Mouse (Mus musculus): Measurements from ENCODE around the gene Palmd. TPM values are rescaled to one million over a fixed set of nuclear protein-coding genes. Genes with fewer than 3 reads are reported as not detected.
A peak's percentile ranks its signal among the peaks of the same experiment; 100 is the strongest.

Gene Palmd
- 1.9 and 2.6 TPM in 2 replicates for polyA plus RNA-seq (2016; fragmentation: Nextera tagmentation; extraction: Ambion mirVana)

- WGBS, result 12% methylated on average over 17 of the region's 17 CpGs
These were observed at the start of gene Palmd for GRCm38 (mm10) chr3:116968540-116968997. Gene Palmd, minus strand, starts transcription at chr3:116968987.

GRCm38 (mm10) chr3:117010182-117010581, 41.4 kb upstream of the Palmd start:
- WGBS, result 79% methylated on average over 6 of the region's 6 CpGs

More at GRCm38 (mm10) chr3:116968540-116968997, at the start of gene Palmd:
- peak; percentile 56 for DNase-seq (ENCODE audit: low spot score)
- H3K27me3 ChIP-seq (ENCODE audit: insufficient read depth, poor library complexity, severe bottlenecking), result no peaks in the 10 kb centered on the region
- no peaks in the 10 kb centered on the region for H3K9me3 ChIP-seq
- peak within 1 kb of the TSS; percentile 49 for H3K4me3 ChIP-seq
- peaks cover 26% of the 10 kb centered on the region for H3K4me1 ChIP-seq (replicated peaks)
- peak within 1 kb of the TSS; percentile 77 for H3K27ac ChIP-seq
- no peaks in the 10 kb centered on the region for H3K36me3 ChIP-seq

GRCm38 (mm10) chr3:117007340-117007739, 38.6 kb upstream of the Palmd start:
- WGBS, result 88% methylated on average over 6 of the region's 6 CpGs
- DNase-seq (ENCODE audit: low spot score), result no peak

More at GRCm38 (mm10) chr3:117010182-117010581, 41.4 kb upstream of the Palmd start:
- H3K4me3 ChIP-seq, result no peak overlapping the region
- peaks cover 2% of the 10 kb centered on the region; the same call in 1 of the 2 replicates for H3K27me3 ChIP-seq (ENCODE audit: insufficient read depth, poor library complexity, severe bottlenecking)
- no peaks in the 10 kb centered on the region for H3K36me3 ChIP-seq
- H3K9me3 ChIP-seq, result no peaks in the 10 kb centered on the region
- DNase-seq (ENCODE audit: low spot score), result no peak
- no peak overlapping the region for H3K27ac ChIP-seq
- H3K4me1 ChIP-seq (replicated peaks), result no peaks in the 10 kb centered on the region

GRCm38 (mm10) chr3:117006636-117007035, 37.8 kb upstream of the Palmd start:
- no peak for DNase-seq (ENCODE audit: low spot score)
- Histone ChIP-seq H3K9me3 (no peaks in the 10 kb centered on the region), H3K27me3 (ENCODE audit: insufficient read depth, poor library complexity, severe bottlenecking) (peaks cover 17% of the 10 kb centered on the region), H3K36me3 (no peaks in the 10 kb centered on the region), H3K4me1 (replicated peaks) (peaks cover 11% of the 10 kb centered on the region), H3K4me3 (no peak overlapping the region), H3K27ac (no peak overlapping the region)
- WGBS, result 95% methylated on average over 3 of the region's 3 CpGs

More at GRCm38 (mm10) chr3:117007340-117007739, 38.6 kb upstream of the Palmd start:
- Histone ChIP-seq H3K27ac (no peak overlapping the region), H3K4me1 (replicated peaks) (peaks cover 4% of the 10 kb centered on the region), H3K27me3 (ENCODE audit: insufficient read depth, poor library complexity, severe bottlenecking) (peaks cover 17% of the 10 kb centered on the region), H3K36me3 (no peaks in the 10 kb centered on the region), H3K4me3 (no peak overlapping the region), H3K9me3 (no peaks in the 10 kb centered on the region)

- Histone ChIP-seq H3K9me3 (no peaks in the 10 kb centered on the region), H3K4me3 (no peak overlapping the region), H3K36me3 (no peaks in the 10 kb centered on the region), H3K4me1 (replicated peaks) (peaks cover 16% of the 10 kb centered on the region), H3K27ac (no peak overlapping the region), H3K27me3 (ENCODE audit: insufficient read depth, poor library complexity, severe bottlenecking) (peaks cover 17% of the 10 kb centered on the region)
- no peak for DNase-seq (ENCODE audit: low spot score)
- 81% methylated on average over 6 of the region's 6 CpGs for WGBS
These were observed 34.6 kb upstream of the Palmd start for GRCm38 (mm10) chr3:117003379-117003778.

- Histone ChIP-seq H3K9me3 (no peaks in the 10 kb centered on the region), H3K36me3 (no peaks in the 10 kb centered on the region), H3K4me3 (no peak overlapping the region), H3K27me3 (ENCODE audit: insufficient read depth, poor library complexity, severe bottlenecking) (peaks cover 17% of the 10 kb centered on the region), H3K4me1 (replicated peaks) (peaks cover 16% of the 10 kb centered on the region), H3K27ac (no peak overlapping the region)
- 40% methylated on average over 9 of the region's 9 CpGs for WGBS
- DNase-seq (ENCODE audit: low spot score), result peak; percentile 33
These were observed 33.1 kb upstream of the Palmd start for GRCm38 (mm10) chr3:117001686-117002485.

- Histone ChIP-seq H3K4me3 (no peak overlapping the region), H3K9me3 (no peaks in the 10 kb centered on the region), H3K27ac (no peak overlapping the region), H3K4me1 (replicated peaks) (no peaks in the 10 kb centered on the region), H3K36me3 (no peaks in the 10 kb centered on the region), H3K27me3 (ENCODE audit: insufficient read depth, poor library complexity, severe bottlenecking) (no peaks in the 10 kb centered on the region)
- no peak for DNase-seq (ENCODE audit: low spot score)
- 85% methylated on average over 2 of the region's 2 CpGs for WGBS
These were observed 24.2 kb upstream of the Palmd start for GRCm38 (mm10) chr3:116993011-116993410.

GRCm38 (mm10) chr3:116991180-116991579, 22.4 kb upstream of the Palmd start:
- no peaks in the 10 kb centered on the region for H3K27me3 ChIP-seq (ENCODE audit: insufficient read depth, poor library complexity, severe bottlenecking)
- H3K36me3 ChIP-seq, result no peaks in the 10 kb centered on the region
- 88% methylated on average over 2 of the region's 2 CpGs for WGBS
- no peaks in the 10 kb centered on the region for H3K4me1 ChIP-seq (replicated peaks)
- H3K27ac ChIP-seq, result no peak overlapping the region
- no peak for DNase-seq (ENCODE audit: low spot score)
- H3K4me3 ChIP-seq, result no peak overlapping the region
- H3K9me3 ChIP-seq, result no peaks in the 10 kb centered on the region

- Histone ChIP-seq H3K27me3 (ENCODE audit: insufficient read depth, poor library complexity, severe bottlenecking) (no peaks in the 10 kb centered on the region), H3K4me1 (replicated peaks) (no peaks in the 10 kb centered on the region), H3K9me3 (no peaks in the 10 kb centered on the region), H3K4me3 (no peak overlapping the region), H3K36me3 (no peaks in the 10 kb centered on the region), H3K27ac (no peak overlapping the region)
- DNase-seq (ENCODE audit: low spot score), result no peak
- WGBS, result 91% methylated on average over 3 of the region's 3 CpGs
These were observed 19.4 kb upstream of the Palmd start for GRCm38 (mm10) chr3:116988221-116988620.

- H3K9me3 ChIP-seq, result no peaks in the 10 kb centered on the region
- WGBS, result 63% methylated on average over 2 of the region's 2 CpGs
- H3K27ac ChIP-seq, result no peak overlapping the region
These were observed 17.7 kb upstream of the Palmd start for GRCm38 (mm10) chr3:116986451-116986850.

GRCm38 (mm10) chr3:116985741-116986140, 17.0 kb upstream of the Palmd start:
- Histone ChIP-seq H3K4me3 (no peak overlapping the region), H3K27ac (no peak overlapping the region), H3K27me3 (ENCODE audit: insufficient read depth, poor library complexity, severe bottlenecking) (no peaks in the 10 kb centered on the region), H3K9me3 (no peaks in the 10 kb centered on the region), H3K4me1 (replicated peaks) (no peaks in the 10 kb centered on the region), H3K36me3 (no peaks in the 10 kb centered on the region)
- DNase-seq (ENCODE audit: low spot score), result no peak
- WGBS, result 76% methylated on average over 1 of the region's 1 CpGs

More at GRCm38 (mm10) chr3:116986451-116986850, 17.7 kb upstream of the Palmd start:
- no peak for DNase-seq (ENCODE audit: low spot score)
- Histone ChIP-seq H3K4me3 (no peak overlapping the region), H3K36me3 (no peaks in the 10 kb centered on the region), H3K27me3 (ENCODE audit: insufficient read depth, poor library complexity, severe bottlenecking) (no peaks in the 10 kb centered on the region), H3K4me1 (replicated peaks) (no peaks in the 10 kb centered on the region)

GRCm38 (mm10) chr3:116985042-116985455, 16.3 kb upstream of the Palmd start:
- no peak overlapping the region for H3K4me3 ChIP-seq
- 72% methylated on average over 1 of the region's 1 CpGs for WGBS
- H3K27me3 ChIP-seq (ENCODE audit: insufficient read depth, poor library complexity, severe bottlenecking), result no peaks in the 10 kb centered on the region
- DNase-seq (ENCODE audit: low spot score), result no peak
- H3K9me3 ChIP-seq, result no peaks in the 10 kb centered on the region
- no peak overlapping the region for H3K27ac ChIP-seq
- no peaks in the 10 kb centered on the region for H3K4me1 ChIP-seq (replicated peaks)
- no peaks in the 10 kb centered on the region for H3K36me3 ChIP-seq

GRCm38 (mm10) chr3:116981811-116982575, 13.2 kb upstream of the Palmd start:
- Histone ChIP-seq H3K9me3 (peaks cover 6% of the 10 kb centered on the region; the same call in 1 of the 2 replicates), H3K36me3 (no peaks in the 10 kb centered on the region), H3K4me1 (replicated peaks) (no peaks in the 10 kb centered on the region), H3K27me3 (ENCODE audit: insufficient read depth, poor library complexity, severe bottlenecking) (no peaks in the 10 kb centered on the region), H3K4me3 (no peak overlapping the region), H3K27ac (no peak overlapping the region)
- 87% methylated on average over 9 of the region's 9 CpGs for WGBS
- no peak for DNase-seq (ENCODE audit: low spot score)
